Mouse (Mus musculus) stomach, embryonic 14.5 days (tissue): ENCODE measurements around the gene Myh7b. TPM values are rescaled to one million over a fixed set of nuclear protein-coding genes. Genes with fewer than 3 reads are reported as not detected.

Source experiments
- ATAC-seq: fragments of 200-750 bp; cut with Nextera tagmentation; 2 replicates; pipeline ENCODE4 v1.8.0; 2017; ENCODE audit warnings: low read depth, moderate TSS enrichment; ENCODE audit not compliant: insufficient number of reproducible peaks, insufficient read depth, low FRiP score
- H3K27ac ChIP-seq: fragments of 300-500 bp; sonication (generic); 2 replicates; pipeline ENCODE4 v1.5.1; 2014; ENCODE audit warnings: mild to moderate bottlenecking, low read length, moderate library complexity, mixed read lengths
- H3K27me3 ChIP-seq: fragments of 300-500 bp; sonication (generic); 2 replicates; pipeline ENCODE4 v1.6.1; 2014; ENCODE audit warnings: low read length, control low read depth, mixed read lengths; ENCODE audit not compliant: control insufficient read depth, insufficient read depth
- H3K36me3 ChIP-seq: fragments of 300-500 bp; sonication (generic); 2 replicates; pipeline ENCODE4 v1.6.1; 2014; ENCODE audit warnings: mild to moderate bottlenecking, control low read depth, low read length, moderate library complexity, mixed read lengths; ENCODE audit not compliant: control insufficient read depth, insufficient read depth
- H3K4me1 ChIP-seq: fragments of 300-500 bp; sonication (generic); 2 replicates; pipeline ENCODE4 v1.6.1; 2014; ENCODE audit warnings: low read length, control low read depth, mixed read lengths; ENCODE audit not compliant: control insufficient read depth, insufficient read depth
- H3K4me2 ChIP-seq: fragments of 300-500 bp; sonication (generic); replicated peaks from 2 replicates; pipeline ENCODE4 v1.6.1; 2014; ENCODE audit warnings: low read depth, low read length, control low read depth
- H3K4me3 ChIP-seq: fragments of 300-500 bp; sonication (generic); 2 replicates; pipeline ENCODE4 v1.5.1; 2014; ENCODE audit warnings: low read depth, low read length, control low read depth
- H3K9ac ChIP-seq: fragments of 300-500 bp; sonication (generic); replicated peaks from 2 replicates; pipeline ENCODE4 v1.6.1; 2014; ENCODE audit warnings: low read depth, mild to moderate bottlenecking, control low read depth, low read length, moderate library complexity, mixed read lengths
- H3K9me3 ChIP-seq: fragments of 300-500 bp; sonication (generic); 2 replicates; pipeline ENCODE4 v1.6.1; 2016; ENCODE audit warnings: low read depth, low read length, control low read depth; ENCODE audit not compliant: control insufficient read depth
- WGBS: fragments of 180-500 bp; shearing (Covaris S2); extraction: QIAGEN DNeasy Blood & Tissue Kit; methylation state at CpG from one replicate; pipeline ENCODE4 v1.1.7; 2014; 5-methylcytosine and 5-hydroxymethylcytosine counted together
- polyA plus RNA-seq: library from polyadenylated mRNA; unstranded; fragments of >200 nt; fragmentation: Nextera tagmentation; extraction: Ambion mirVana; gene quantifications from 2 replicates; pipeline ENCODE4 v1.2.1, GENCODE M21; 2014

Myh7b gene
- polyA plus RNA-seq, 1 experiment from 2014 or later: 0.39 TPM

- 58% methylated on average over 21 of the region's 21 CpGs for WGBS
- H3K27me3 ChIP-seq: peaks cover 20% of the 10 kb centered on the region
Measured at GRCm38 (mm10) chr2:155627030-155627738, 16.2 kb downstream of the Myh7b start.

GRCm38 (mm10) chr2:155628112-155628511 lies 17.1 kb downstream of the Myh7b start:
- 0 out of 2 replicates have a peak, but pooled peaks cover 2% of the 10 kb centered on the region for H3K36me3 ChIP-seq
- H3K9me3 ChIP-seq: no peaks in the 10 kb centered on the region
- H3K4me2 ChIP-seq: no peak overlapping the region
- no peak overlapping the region for H3K4me3 ChIP-seq
- WGBS: 84% methylated on average over 9 of the region's 9 CpGs
- H3K9ac ChIP-seq: no peak overlapping the region
- no peak for ATAC-seq
- peaks cover 21% of the 10 kb centered on the region for H3K27me3 ChIP-seq
- peaks cover 6% of the 10 kb centered on the region; the same call in 1 of the 2 replicates for H3K4me1 ChIP-seq
- no peak overlapping the region for H3K27ac ChIP-seq

More at GRCm38 (mm10) chr2:155627030-155627738, 16.2 kb downstream of the Myh7b start:
- H3K36me3 ChIP-seq: no peaks in the 10 kb centered on the region
- no peaks in the 10 kb centered on the region for H3K9me3 ChIP-seq
- H3K4me3 ChIP-seq: no peak overlapping the region
- H3K9ac ChIP-seq: no peak overlapping the region
- no peak for ATAC-seq
- H3K27ac ChIP-seq: no peak overlapping the region
- peaks cover 6% of the 10 kb centered on the region; the same call in 1 of the 2 replicates for H3K4me1 ChIP-seq
- no peak overlapping the region for H3K4me2 ChIP-seq

DNA sequence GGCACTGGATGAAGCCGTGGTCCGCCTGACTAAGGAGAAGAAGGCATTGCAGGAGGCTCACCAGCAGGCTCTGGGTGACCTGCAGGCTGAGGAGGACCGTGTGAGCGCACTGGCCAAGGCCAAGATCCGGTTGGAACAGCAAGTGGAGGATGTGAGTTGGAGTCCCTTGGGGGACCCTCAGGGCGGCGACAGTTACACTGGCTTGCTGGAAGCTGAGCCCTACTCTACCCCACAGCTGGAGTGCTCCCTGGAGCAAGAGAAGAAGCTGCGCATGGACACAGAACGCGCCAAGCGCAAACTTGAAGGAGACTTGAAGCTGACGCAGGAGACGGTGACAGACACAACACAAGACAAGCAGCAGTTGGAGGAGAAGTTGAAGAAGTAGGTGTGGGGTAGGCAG lies 17.5 kb downstream of the Myh7b start:
- Histone ChIP-seq H3K27ac (no peak overlapping the region), H3K9ac (no peak overlapping the region), H3K4me2 (no peak overlapping the region; the same call in 1 of the 2 replicates), H3K4me1 (peaks cover 6% of the 10 kb centered on the region; the same call in 1 of the 2 replicates), H3K9me3 (no peaks in the 10 kb centered on the region), H3K4me3 (no peak overlapping the region), H3K36me3 (peaks cover 3% of the 10 kb centered on the region; the same call in 1 of the 2 replicates), H3K27me3 (peaks cover 21% of the 10 kb centered on the region)
- ATAC-seq: no peak
- WGBS: 86% methylated on average over 13 of the region's 13 CpGs

DNA sequence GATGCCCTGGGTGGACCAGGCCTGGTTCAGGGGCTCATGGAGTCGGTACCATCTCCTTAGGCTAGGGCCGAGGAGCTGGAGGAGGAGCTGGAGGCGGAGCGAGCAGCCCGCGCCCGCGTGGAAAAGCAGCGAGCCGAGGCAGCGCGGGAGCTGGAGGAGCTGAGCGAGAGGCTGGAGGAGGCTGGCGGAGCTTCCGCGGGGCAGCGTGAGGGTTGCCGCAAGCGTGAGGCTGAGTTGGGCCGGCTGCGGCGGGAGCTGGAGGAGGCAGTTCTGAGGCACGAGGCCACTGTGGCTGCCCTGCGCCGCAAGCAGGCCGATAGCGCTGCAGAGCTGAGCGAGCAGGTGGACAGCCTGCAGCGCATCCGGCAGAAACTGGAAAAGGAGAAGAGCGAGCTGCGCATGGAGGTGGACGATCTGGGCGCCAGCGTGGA lies 18.2 kb downstream of the Myh7b start:
- ATAC-seq: peak; percentile 37; the same call in 1 of the 2 replicates
- Histone ChIP-seq H3K4me2 (peak overlapping the region; percentile 40), H3K27me3 (peaks cover 21% of the 10 kb centered on the region), H3K9ac (no peak overlapping the region), H3K27ac (no peak overlapping the region), H3K9me3 (no peaks in the 10 kb centered on the region), H3K36me3 (peaks cover 9% of the 10 kb centered on the region; the same call in 1 of the 2 replicates), H3K4me3 (peak overlapping the region; percentile 8; the same call in 1 of the 2 replicates), H3K4me1 (peaks cover 6% of the 10 kb centered on the region; the same call in 1 of the 2 replicates)
- 3% methylated on average over 35 of the region's 35 CpGs for WGBS

DNA sequence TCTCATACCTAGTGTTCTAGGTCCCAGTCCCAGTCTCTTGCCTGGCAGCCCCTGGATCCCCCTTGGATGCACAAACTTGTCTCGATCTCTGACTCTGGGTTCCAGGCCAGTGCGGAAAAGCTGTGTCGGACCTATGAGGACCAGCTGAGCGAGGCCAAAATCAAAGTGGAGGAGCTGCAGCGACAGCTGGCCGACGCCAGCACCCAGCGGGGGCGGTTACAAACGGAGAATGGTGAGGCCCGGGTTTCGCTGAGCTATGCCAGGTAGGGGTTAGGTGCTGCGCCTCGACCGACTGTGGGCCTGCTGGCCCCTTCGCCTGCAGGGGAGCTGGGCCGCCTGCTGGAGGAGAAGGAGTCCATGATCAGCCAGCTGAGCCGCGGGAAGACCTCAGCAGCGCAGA lies 19.1 kb downstream of the Myh7b start:
- peaks cover 6% of the 10 kb centered on the region; the same call in 1 of the 2 replicates for H3K4me1 ChIP-seq
- 54% methylated on average over 20 of the region's 20 CpGs for WGBS
- H3K4me2 ChIP-seq: no peak overlapping the region

DNA sequence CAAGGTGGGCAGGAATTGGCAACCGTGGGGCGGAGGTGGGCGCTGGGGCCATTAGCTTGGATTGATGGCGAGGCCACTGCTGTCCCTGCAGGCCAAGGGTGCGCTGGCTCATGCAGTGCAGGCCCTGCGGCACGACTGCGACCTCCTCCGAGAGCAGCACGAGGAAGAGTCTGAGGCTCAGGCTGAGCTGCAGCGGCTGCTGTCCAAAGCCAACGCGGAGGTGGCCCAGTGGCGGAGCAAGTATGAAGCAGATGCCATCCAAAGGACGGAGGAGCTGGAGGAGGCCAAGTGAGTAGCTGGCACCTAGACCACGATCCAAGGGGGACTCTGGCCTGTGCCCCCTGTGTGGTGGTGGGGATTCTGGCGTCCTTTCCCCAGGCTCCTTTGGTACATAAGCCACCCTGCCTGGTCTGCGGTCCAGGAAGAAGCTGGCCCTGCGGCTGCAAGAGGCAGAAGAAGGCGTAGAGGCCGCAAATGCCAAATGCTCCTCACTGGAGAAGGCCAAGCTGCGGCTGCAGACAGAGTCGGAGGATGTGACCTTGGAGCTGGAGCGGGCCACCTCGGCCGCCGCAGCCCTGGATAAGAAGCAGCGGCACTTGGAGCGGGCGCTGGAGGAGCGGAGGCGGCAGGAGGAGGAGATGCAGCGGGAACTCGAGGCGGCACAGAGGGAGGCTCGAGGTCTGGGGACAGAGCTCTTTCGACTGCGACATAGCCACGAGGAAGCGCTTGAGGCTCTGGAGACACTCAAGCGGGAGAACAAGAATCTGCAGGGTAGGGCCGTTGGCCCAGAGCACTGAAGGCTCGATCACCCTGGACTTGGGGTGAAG lies 19.8 kb downstream of the Myh7b start:
- H3K27ac ChIP-seq: no peak overlapping the region
- peaks cover 25% of the 10 kb centered on the region for H3K36me3 ChIP-seq
- WGBS: 36% methylated on average over 43 of the region's 43 CpGs
- H3K4me3 ChIP-seq: no peak overlapping the region
- peaks cover 21% of the 10 kb centered on the region for H3K27me3 ChIP-seq
- H3K9ac ChIP-seq: no peak overlapping the region
- no peak overlapping the region for H3K4me2 ChIP-seq
- ATAC-seq: no peak
- peaks cover 6% of the 10 kb centered on the region; the same call in 1 of the 2 replicates for H3K4me1 ChIP-seq
- no peaks in the 10 kb centered on the region for H3K9me3 ChIP-seq

More for the DNA sequence above, 19.1 kb downstream of the Myh7b start:
- ATAC-seq: no peak
- H3K27ac ChIP-seq: no peak overlapping the region
- no peaks in the 10 kb centered on the region for H3K9me3 ChIP-seq
- H3K27me3 ChIP-seq: peaks cover 21% of the 10 kb centered on the region
- 0 out of 2 replicates have a peak overlapping the region, but pooled peaks have one; percentile 8 for H3K4me3 ChIP-seq
- H3K9ac ChIP-seq: no peak overlapping the region
- peaks cover 18% of the 10 kb centered on the region for H3K36me3 ChIP-seq

- no peak for ATAC-seq
- 70% methylated on average over 30 of the region's 30 CpGs for WGBS
- Histone ChIP-seq H3K9ac (no peak overlapping the region), H3K4me2 (no peak overlapping the region), H3K36me3 (peaks cover 37% of the 10 kb centered on the region), H3K27me3 (peaks cover 21% of the 10 kb centered on the region), H3K4me3 (no peak overlapping the region), H3K4me1 (peaks cover 6% of the 10 kb centered on the region; the same call in 1 of the 2 replicates), H3K9me3 (no peaks in the 10 kb centered on the region), H3K27ac (no peak overlapping the region)
Measured at GRCm38 (mm10) chr2:155632138-155632936, 21.3 kb downstream of the Myh7b start.

GRCm38 (mm10) chr2:155633121-155633520 lies 22.1 kb downstream of the Myh7b start:
- no peak overlapping the region for H3K27ac ChIP-seq
- no peak overlapping the region for H3K4me2 ChIP-seq
- H3K4me3 ChIP-seq: no peak overlapping the region
- H3K9ac ChIP-seq: no peak overlapping the region
- no peaks in the 10 kb centered on the region for H3K9me3 ChIP-seq
- ATAC-seq: no peak
- WGBS: 64% methylated on average over 19 of the region's 19 CpGs
- peaks cover 6% of the 10 kb centered on the region; the same call in 1 of the 2 replicates for H3K4me1 ChIP-seq
- H3K36me3 ChIP-seq: peaks cover 45% of the 10 kb centered on the region
- peaks cover 21% of the 10 kb centered on the region for H3K27me3 ChIP-seq
